Mouse (Mus musculus) B cell, adult (primary cell): ENCODE data around the gene Bfar. TPM values are rescaled to one million over a fixed set of nuclear protein-coding genes. Genes with fewer than 3 reads are reported as not detected.

ENCODE experiments used
- total RNA-seq: library from RNA; stranded (reverse); gene quantifications from 4 replicates; pipeline ENCODE4 v1.2.4, GENCODE M21; 2023; ENCODE audit not compliant: inconsistent age

The Bfar gene
- total RNA-seq = 55.5 to 65.3 TPM (median 62.5 TPM) in 4 replicates

DNA sequence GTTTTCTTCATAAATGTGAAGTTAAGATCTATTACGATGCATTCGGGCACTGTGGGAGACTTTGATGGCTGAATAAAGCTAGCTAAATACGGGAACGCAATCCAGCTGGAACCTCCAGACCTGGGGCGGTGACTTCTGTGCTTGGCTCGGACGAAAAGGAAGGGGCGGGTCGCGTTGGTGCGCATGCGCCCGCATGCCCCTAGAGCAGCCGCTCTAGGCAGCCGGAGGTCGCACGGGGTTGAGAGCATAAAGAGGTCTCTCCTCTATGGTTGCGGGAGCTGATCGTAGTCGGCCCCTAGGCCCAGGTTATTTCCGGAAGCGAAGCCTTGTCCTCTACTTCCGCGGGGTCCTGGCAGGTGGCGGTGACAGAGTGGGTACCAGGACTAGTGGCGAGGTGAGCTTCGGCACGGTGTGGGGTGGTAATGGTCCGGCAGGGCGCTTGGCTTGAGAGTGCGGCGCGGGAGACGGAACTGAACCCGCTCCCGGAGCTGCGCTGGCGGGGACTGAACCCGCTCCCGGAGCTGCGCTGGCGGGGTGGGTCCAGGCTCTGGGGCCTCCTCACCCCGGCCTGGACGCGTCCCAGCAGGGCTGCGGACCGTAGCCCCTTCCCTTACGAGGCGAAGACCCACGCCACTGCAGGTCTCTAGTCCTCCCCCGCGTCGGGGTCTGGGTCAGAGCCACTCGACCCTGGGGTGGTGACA, at the start of gene Bfar, which contains the start of gene 3110001I22Rik:
Gene Bfar (plus strand): TSS at position 174 of the 701 bp plus-strand sequence.
Gene 3110001I22Rik (plus strand): TSS at position 245 of the 701 bp plus-strand sequence.

DNA sequence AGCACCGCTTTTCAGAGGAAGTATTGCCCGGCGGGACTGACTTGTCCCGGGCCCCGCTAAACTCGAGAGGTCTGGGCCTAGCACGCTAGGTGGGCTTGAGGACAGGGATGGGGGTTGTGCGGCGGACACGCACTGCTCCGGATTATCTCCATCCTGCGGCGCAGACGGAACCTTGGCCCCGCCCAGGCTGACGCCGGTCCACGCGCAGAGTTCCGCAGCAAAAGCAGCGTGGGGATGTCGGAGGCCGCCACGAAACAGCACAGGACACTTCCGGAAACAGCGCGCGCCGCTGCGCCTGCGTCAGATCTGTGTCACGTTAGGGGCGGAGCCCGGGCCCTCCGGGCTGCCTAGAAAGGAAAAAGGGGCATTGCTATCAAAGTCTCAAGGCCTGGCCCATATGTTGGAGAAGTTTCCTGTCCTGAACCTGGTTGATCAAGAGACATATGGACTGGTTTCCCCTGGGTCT, 3.7 kb upstream of the Bfar start, which contains the start of gene Parn:
Gene Parn (minus strand): TSS at position 293 of the 466 bp plus-strand sequence.

DNA sequence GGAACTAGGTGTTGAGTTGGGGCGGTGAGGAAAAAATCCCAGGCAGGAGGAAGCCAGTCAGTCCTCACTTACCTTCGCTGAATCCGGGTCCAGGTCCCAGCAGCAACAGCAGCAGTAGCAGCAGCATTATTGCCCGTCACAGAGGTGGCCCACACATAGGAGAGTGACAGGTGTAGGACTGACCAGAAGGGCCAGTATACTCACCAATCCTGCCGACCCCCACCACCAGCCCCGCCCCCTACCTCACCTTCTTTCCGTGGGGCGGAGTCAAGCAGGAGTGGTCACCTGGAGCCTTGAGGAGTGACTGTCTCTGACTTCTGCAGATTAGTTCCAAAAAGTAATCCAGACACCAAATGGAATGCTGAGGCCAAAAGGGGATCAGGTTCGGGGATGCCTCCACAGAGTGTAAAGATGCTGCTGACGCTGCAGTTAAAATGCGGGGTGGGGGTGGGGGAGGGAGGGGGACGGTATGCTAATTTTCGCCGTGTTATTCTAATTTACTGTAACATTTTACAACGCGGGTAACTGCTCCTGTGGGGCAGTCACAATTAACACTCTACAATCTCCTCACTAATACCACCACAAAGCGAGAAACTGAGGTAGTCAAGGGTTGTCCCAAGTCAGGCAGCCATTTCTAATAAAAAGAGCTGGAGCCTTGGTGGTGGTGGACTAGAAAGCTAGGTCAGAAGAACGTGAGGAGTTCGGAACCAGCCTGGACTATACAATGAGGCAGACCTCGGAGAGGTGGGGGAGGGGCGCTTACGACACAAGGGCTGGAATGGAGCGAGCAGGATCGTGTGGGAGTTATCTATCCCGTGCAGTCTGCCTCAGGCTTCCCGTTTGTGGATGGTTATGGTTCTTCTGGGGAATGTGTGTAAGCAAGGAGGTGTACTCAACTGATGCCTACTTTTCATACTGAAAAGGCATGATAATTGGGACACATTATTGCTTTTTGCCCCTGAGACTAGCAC, 58.9 kb downstream of the Bfar start, which contains the start of gene Pla2g10:
Gene Pla2g10 (minus strand): TSS at position 699 of the 971 bp plus-strand sequence.

Other genes with a start within 250 kb of the Bfar start
- gene Parn, start 3.7 kb upstream of the Bfar start, total RNA-seq = 41.8 to 49.7 TPM (median 43.9 TPM) in 4 replicates
- 23.3 to 26.8 TPM (median 23.9 TPM) in 4 replicates for gene 3110001I22Rik, start 71 bp downstream of the Bfar start, total RNA-seq
- gene Pla2g10, start 59.1 kb downstream of the Bfar start, total RNA-seq = not detected in 4 replicates
- 37.3 to 40.3 TPM (median 39.2 TPM) in 4 replicates for gene Rrn3, start 108.8 kb downstream of the Bfar start, total RNA-seq
- gene Ntan1, start 147.0 kb downstream of the Bfar start, total RNA-seq = 166 to 185 TPM (median 173 TPM) in 4 replicates
- gene Pdxdc1, start 231.3 kb downstream of the Bfar start, total RNA-seq = 65.4 to 77.9 TPM (median 72.5 TPM) in 4 replicates
- 1.0 to 1.6 TPM (median 1.4 TPM) in 4 replicates for gene Mpv17l, start 231.3 kb downstream of the Bfar start, total RNA-seq